Mouse (Mus musculus): ENCODE results near the gene Nfix.

Gene Nfix

GRCm38 (mm10) chr8:84757501-84757900, 42.6 kb downstream of the Nfix start:
- in situ Hi-C loops (cut with MboI; ENCODE audit: low pct_unique_long_range_greater_than_20kb in 1 of 2, low sequenced_read_pairs in 2 of 2, unreplicated experiment in 1 of 2): no loop called here

- in situ Hi-C loops (cut with MboI; ENCODE audit: low pct_unique_long_range_greater_than_20kb in 1 of 2, low sequenced_read_pairs in 2 of 2, unreplicated experiment in 1 of 2): no loop called here
Measured at GRCm38 (mm10) chr8:84752734-84753582, 47.2 kb downstream of the Nfix start.

GRCm38 (mm10) chr8:84749519-84749918, 50.6 kb downstream of the Nfix start:
- in situ Hi-C loops (cut with MboI; ENCODE audit: low pct_unique_long_range_greater_than_20kb in 1 of 2, low sequenced_read_pairs in 2 of 2, unreplicated experiment in 1 of 2): loop anchor here in 1 of 2 experiments (5.0 kb wide), 1 partner anchor 38 kb away; no protein-coding TSS in a partner anchor

- in situ Hi-C loops (cut with MboI; ENCODE audit: low pct_unique_long_range_greater_than_20kb in 1 of 2, low sequenced_read_pairs in 2 of 2, unreplicated experiment in 1 of 2): loop anchor here in 1 of 2 experiments (5.0 kb wide), 1 partner anchor 42 kb away; no protein-coding TSS in a partner anchor
Measured at GRCm38 (mm10) chr8:84745032-84745925, 54.9 kb downstream of the Nfix start.

- in situ Hi-C loops (cut with MboI; ENCODE audit: low pct_unique_long_range_greater_than_20kb in 1 of 2, low sequenced_read_pairs in 2 of 2, unreplicated experiment in 1 of 2): no loop called here
Measured at GRCm38 (mm10) chr8:84743517-84744420, 56.4 kb downstream of the Nfix start.

- in situ Hi-C loops (cut with MboI; ENCODE audit: low pct_unique_long_range_greater_than_20kb in 1 of 2, low sequenced_read_pairs in 2 of 2, unreplicated experiment in 1 of 2): no loop called here
Measured at GRCm38 (mm10) chr8:84743054-84743415, 57.1 kb downstream of the Nfix start.

- in situ Hi-C loops (cut with MboI; ENCODE audit: low pct_unique_long_range_greater_than_20kb in 1 of 2, low sequenced_read_pairs in 2 of 2, unreplicated experiment in 1 of 2): no loop called here
Measured at GRCm38 (mm10) chr8:84742171-84743053, 57.7 kb downstream of the Nfix start.

GRCm38 (mm10) chr8:84740895-84741843, 59.0 kb downstream of the Nfix start:
- in situ Hi-C loops (cut with MboI; ENCODE audit: low pct_unique_long_range_greater_than_20kb in 1 of 2, low sequenced_read_pairs in 2 of 2, unreplicated experiment in 1 of 2): no loop called here

- in situ Hi-C loops (cut with MboI; ENCODE audit: low pct_unique_long_range_greater_than_20kb in 1 of 2, low sequenced_read_pairs in 2 of 2, unreplicated experiment in 1 of 2): no loop called here
Measured at GRCm38 (mm10) chr8:84739401-84739742, 60.8 kb downstream of the Nfix start.

GRCm38 (mm10) chr8:84738715-84739400, 61.3 kb downstream of the Nfix start:
- in situ Hi-C loops (cut with MboI; ENCODE audit: low pct_unique_long_range_greater_than_20kb in 1 of 2, low sequenced_read_pairs in 2 of 2, unreplicated experiment in 1 of 2): no loop called here

- in situ Hi-C loops (cut with MboI; ENCODE audit: low pct_unique_long_range_greater_than_20kb in 1 of 2, low sequenced_read_pairs in 2 of 2, unreplicated experiment in 1 of 2): no loop called here
Measured at GRCm38 (mm10) chr8:84738266-84738665, 61.9 kb downstream of the Nfix start.

- in situ Hi-C loops (cut with MboI; ENCODE audit: low pct_unique_long_range_greater_than_20kb in 1 of 2, low sequenced_read_pairs in 2 of 2, unreplicated experiment in 1 of 2): no loop called here
Measured at GRCm38 (mm10) chr8:84737608-84738007, 62.5 kb downstream of the Nfix start.

- in situ Hi-C loops (cut with MboI; ENCODE audit: low pct_unique_long_range_greater_than_20kb in 1 of 2, low sequenced_read_pairs in 2 of 2, unreplicated experiment in 1 of 2): no loop called here
Measured at GRCm38 (mm10) chr8:84736521-84736920, 63.6 kb downstream of the Nfix start.

- in situ Hi-C loops (cut with MboI; ENCODE audit: low pct_unique_long_range_greater_than_20kb in 1 of 2, low sequenced_read_pairs in 2 of 2, unreplicated experiment in 1 of 2): no loop called here
Measured at GRCm38 (mm10) chr8:84735597-84735996, 64.5 kb downstream of the Nfix start.

- in situ Hi-C loops (cut with MboI; ENCODE audit: low pct_unique_long_range_greater_than_20kb in 1 of 2, low sequenced_read_pairs in 2 of 2, unreplicated experiment in 1 of 2): no loop called here
Measured at GRCm38 (mm10) chr8:84734680-84735079, 65.5 kb downstream of the Nfix start.

- in situ Hi-C loops (cut with MboI; ENCODE audit: low pct_unique_long_range_greater_than_20kb in 1 of 2, low sequenced_read_pairs in 2 of 2, unreplicated experiment in 1 of 2): no loop called here
Measured at GRCm38 (mm10) chr8:84733959-84734358, 66.2 kb downstream of the Nfix start.
